Mouse (Mus musculus) cortical plate, adult 2 months (tissue): ENCODE results near the gene Map3k14.

Experiments
- CTCF ChIP-seq: fragments of 200-500 bp; IDR thresholded peaks from 2 replicates; pipeline ENCODE4 v1.5.1; 2011; ENCODE audit warnings: mild to moderate bottlenecking, control low read depth, low read length; ENCODE audit not compliant: insufficient read depth; ENCODE audit errors: extremely low read depth
- POLR2A ChIP-seq: fragments of 200-500 bp; IDR thresholded peaks from 2 replicates; pipeline ENCODE4 v1.6.1; 2011; ENCODE audit warnings: mild to moderate bottlenecking, low read length, control low read depth; ENCODE audit not compliant: insufficient read depth; ENCODE audit errors: extremely low read depth

GRCm38 (mm10) chr11:103181349-103181748 lies 85.9 kb downstream of the Map3k14 start:
- TF ChIP-seq CTCF (no peak), POLR2A (no peak)
